Mouse (Mus musculus): ENCODE measurements around the gene Stxbp1. TPM values are rescaled to one million over a fixed set of nuclear protein-coding genes. Genes with fewer than 3 reads are reported as not detected.

The Stxbp1 gene
- polyA plus RNA-seq, 1 experiment from 2014 or later = 2.3 TPM

- Histone ChIP-seq H3K9ac (replicated peaks) (no peak overlapping the region), H3K27ac (ENCODE audit: low read depth) (no peak overlapping the region)
- TF ChIP-seq EP300 (IDR thresholded peaks at IDR 0.05; ENCODE audit: low read depth) (no peak), CTCF (IDR thresholded peaks at IDR 0.05; ENCODE audit: low read depth) (no peak)
Observed at GRCm38 (mm10) chr2:32867354-32867753, 20.3 kb upstream of the Stxbp1 start.

GRCm38 (mm10) chr2:32864755-32865154 lies 17.7 kb upstream of the Stxbp1 start:
- no peak overlapping the region for H3K4me3 ChIP-seq (ENCODE audit: low read depth, low read length)
- DNase-seq (no peak), ATAC-seq (peak; percentile 63)
- TF ChIP-seq CTCF (IDR thresholded peaks at IDR 0.05; ENCODE audit: low read depth) (peak; percentile 81), EP300 (IDR thresholded peaks at IDR 0.05; ENCODE audit: low read depth) (no peak)
- H3K9ac ChIP-seq (replicated peaks) = no peak overlapping the region
- H3K9me3 ChIP-seq (ENCODE audit: low read length) = no peaks in the 10 kb centered on the region
- no peaks in the 10 kb centered on the region for H3K36me3 ChIP-seq (replicated peaks; ENCODE audit: insufficient read depth, low read length)
- WGBS (ENCODE audit: insufficient replicate concordance) = 59% methylated on average over 2 of the region's 2 CpGs
- no peak overlapping the region for H3K4me2 ChIP-seq (ENCODE audit: low read depth, low read length)
- 0 out of 2 replicates have a peak overlapping the region, but pooled peaks have one; percentile 44 for H3K27ac ChIP-seq (ENCODE audit: low read depth)
- no peaks in the 10 kb centered on the region for H3K27me3 ChIP-seq (ENCODE audit: insufficient read depth, low read length)
- no peaks in the 10 kb centered on the region for H3K4me1 ChIP-seq (ENCODE audit: insufficient read depth)

More at GRCm38 (mm10) chr2:32867354-32867753, 20.3 kb upstream of the Stxbp1 start:
- Histone ChIP-seq H3K36me3 (replicated peaks; ENCODE audit: insufficient read depth, low read length) (no peaks in the 10 kb centered on the region), H3K4me2 (ENCODE audit: low read depth, low read length) (no peak overlapping the region), H3K4me1 (ENCODE audit: insufficient read depth) (peaks cover 9% of the 10 kb centered on the region), H3K9me3 (ENCODE audit: low read length) (no peaks in the 10 kb centered on the region), H3K27me3 (ENCODE audit: insufficient read depth, low read length) (no peaks in the 10 kb centered on the region), H3K4me3 (ENCODE audit: low read depth, low read length) (no peak overlapping the region)
- WGBS (ENCODE audit: insufficient replicate concordance) = 32% methylated on average over 4 of the region's 4 CpGs
- no peak for DNase-seq
- ATAC-seq = no peak

- Histone ChIP-seq H3K36me3 (replicated peaks; ENCODE audit: insufficient read depth, low read length) (no peaks in the 10 kb centered on the region), H3K4me1 (ENCODE audit: insufficient read depth) (no peaks in the 10 kb centered on the region), H3K9me3 (ENCODE audit: low read length) (no peaks in the 10 kb centered on the region), H3K4me3 (ENCODE audit: low read depth, low read length) (no peak overlapping the region), H3K27me3 (ENCODE audit: insufficient read depth, low read length) (no peaks in the 10 kb centered on the region), H3K27ac (ENCODE audit: low read depth) (no peak overlapping the region), H3K4me2 (ENCODE audit: low read depth, low read length) (no peak overlapping the region), H3K9ac (replicated peaks) (no peak overlapping the region)
- no peak for TF ChIP-seq CTCF (IDR thresholded peaks at IDR 0.05; ENCODE audit: low read depth)
- no peak for TF ChIP-seq EP300 (IDR thresholded peaks at IDR 0.05; ENCODE audit: low read depth)
- DNase-seq = no peak
- 75% methylated on average over 3 of the region's 3 CpGs for WGBS (ENCODE audit: insufficient replicate concordance)
- ATAC-seq = no peak
Observed at GRCm38 (mm10) chr2:32863317-32863716, 16.3 kb upstream of the Stxbp1 start.

GRCm38 (mm10) chr2:32860799-32861198 lies 13.8 kb upstream of the Stxbp1 start:
- WGBS (ENCODE audit: insufficient replicate concordance) = 80% methylated on average over 8 of the region's 8 CpGs
- ATAC-seq = no peak
- H3K9ac ChIP-seq (replicated peaks) = no peak overlapping the region

GRCm38 (mm10) chr2:32859622-32860012 lies 12.6 kb upstream of the Stxbp1 start:
- DNase-seq (no peak), ATAC-seq (no peak)
- Histone ChIP-seq H3K27ac (ENCODE audit: low read depth) (no peak overlapping the region), H3K4me3 (ENCODE audit: low read depth, low read length) (no peak overlapping the region), H3K9me3 (ENCODE audit: low read length) (no peaks in the 10 kb centered on the region), H3K36me3 (replicated peaks; ENCODE audit: insufficient read depth, low read length) (no peaks in the 10 kb centered on the region), H3K27me3 (ENCODE audit: insufficient read depth, low read length) (no peaks in the 10 kb centered on the region), H3K9ac (replicated peaks) (no peak overlapping the region), H3K4me2 (ENCODE audit: low read depth, low read length) (no peak overlapping the region), H3K4me1 (ENCODE audit: insufficient read depth) (no peaks in the 10 kb centered on the region)
- 73% methylated on average over 5 of the region's 5 CpGs for WGBS (ENCODE audit: insufficient replicate concordance)
- no peak for TF ChIP-seq EP300 (IDR thresholded peaks at IDR 0.05; ENCODE audit: low read depth)
- TF ChIP-seq CTCF (IDR thresholded peaks at IDR 0.05; ENCODE audit: low read depth) = no peak

More at GRCm38 (mm10) chr2:32860799-32861198, 13.8 kb upstream of the Stxbp1 start:
- Histone ChIP-seq H3K27me3 (ENCODE audit: insufficient read depth, low read length) (no peaks in the 10 kb centered on the region), H3K36me3 (replicated peaks; ENCODE audit: insufficient read depth, low read length) (no peaks in the 10 kb centered on the region), H3K4me1 (ENCODE audit: insufficient read depth) (no peaks in the 10 kb centered on the region), H3K9me3 (ENCODE audit: low read length) (no peaks in the 10 kb centered on the region), H3K27ac (ENCODE audit: low read depth) (no peak overlapping the region), H3K4me2 (ENCODE audit: low read depth, low read length) (no peak overlapping the region), H3K4me3 (ENCODE audit: low read depth, low read length) (no peak overlapping the region)
- DNase-seq = no peak
- TF ChIP-seq EP300 (IDR thresholded peaks at IDR 0.05; ENCODE audit: low read depth) (no peak), CTCF (IDR thresholded peaks at IDR 0.05; ENCODE audit: low read depth) (no peak)

- peak; percentile 49; the same call in 1 of the 2 replicates for ATAC-seq
- Histone ChIP-seq H3K27me3 (ENCODE audit: insufficient read depth, low read length) (no peaks in the 10 kb centered on the region), H3K36me3 (replicated peaks; ENCODE audit: insufficient read depth, low read length) (no peaks in the 10 kb centered on the region), H3K9ac (replicated peaks) (no peak overlapping the region), H3K4me1 (ENCODE audit: insufficient read depth) (no peaks in the 10 kb centered on the region), H3K27ac (ENCODE audit: low read depth) (no peak overlapping the region), H3K4me2 (ENCODE audit: low read depth, low read length) (no peak overlapping the region), H3K4me3 (ENCODE audit: low read depth, low read length) (no peak overlapping the region), H3K9me3 (ENCODE audit: low read length) (no peaks in the 10 kb centered on the region)
- peak; percentile 75 for DNase-seq
- peak; percentile 93 for TF ChIP-seq CTCF (IDR thresholded peaks at IDR 0.05; ENCODE audit: low read depth)
- no peak for TF ChIP-seq EP300 (IDR thresholded peaks at IDR 0.05; ENCODE audit: low read depth)
- 41% methylated on average over 10 of the region's 10 CpGs for WGBS (ENCODE audit: insufficient replicate concordance)
Observed at GRCm38 (mm10) chr2:32859010-32859621, 12.1 kb upstream of the Stxbp1 start.

All from liver, postnatal 0 days (tissue).